Mouse (Mus musculus) cerebellum, adult 9-10 months (tissue): Measurements from ENCODE around the gene Alg10b.
"Not testable (repeated sequence)": the region's sequence is repeated elsewhere in the genome, so short reads cannot be mapped to it uniquely, and the experiment has no call there.

ENCODE experiments used
- DNase-seq: peaks from one replicate; pipeline ENCODE4 v3.0.0; 2022

Gene Alg10b

DNA sequence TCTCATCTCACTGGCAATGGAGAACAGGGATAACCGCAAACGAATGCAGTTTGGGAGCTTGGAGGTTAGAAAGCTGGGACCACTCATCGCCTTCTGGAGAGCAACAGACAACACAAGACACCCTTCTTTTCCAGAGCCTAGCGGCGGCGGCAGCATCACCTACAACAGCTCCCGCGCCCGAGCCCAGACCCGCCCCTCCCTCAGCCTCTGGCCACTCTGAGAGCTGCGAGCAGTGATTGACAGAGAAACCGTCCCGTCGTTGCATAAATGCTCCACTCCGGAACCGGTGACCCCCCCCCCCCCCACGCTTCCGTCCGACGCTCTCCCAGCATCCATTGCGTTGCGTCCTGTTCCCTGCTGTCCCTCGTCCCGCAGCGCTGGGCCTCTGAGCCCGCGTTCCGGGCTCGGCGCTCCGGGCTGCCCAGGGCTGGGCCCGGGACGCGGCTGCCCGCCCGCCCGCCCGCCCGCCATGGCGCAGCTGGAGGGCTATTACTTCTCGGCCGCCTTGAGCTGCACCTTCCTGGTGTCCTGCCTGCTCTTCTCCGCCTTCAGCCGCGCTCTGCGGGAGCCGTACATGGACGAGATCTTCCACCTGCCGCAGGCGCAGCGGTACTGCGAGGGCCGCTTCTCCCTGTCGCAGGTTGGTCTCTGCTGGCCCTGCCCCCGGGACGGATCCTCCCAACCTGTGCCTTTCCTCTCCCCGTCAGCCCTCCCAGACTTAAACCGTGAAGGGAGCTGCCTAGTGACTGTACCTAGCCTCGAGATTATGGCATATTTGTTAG, at the start of gene Alg10b:
Gene Alg10b, plus strand, starts transcription at position 343 of the 782 bp plus-strand sequence.
- DNase-seq, result peak; percentile 80

- DNase-seq, result not testable (repeated sequence)
Observed at GRCm38 (mm10) chr15:90183108-90183507, 41.0 kb upstream of the Alg10b start.

DNA sequence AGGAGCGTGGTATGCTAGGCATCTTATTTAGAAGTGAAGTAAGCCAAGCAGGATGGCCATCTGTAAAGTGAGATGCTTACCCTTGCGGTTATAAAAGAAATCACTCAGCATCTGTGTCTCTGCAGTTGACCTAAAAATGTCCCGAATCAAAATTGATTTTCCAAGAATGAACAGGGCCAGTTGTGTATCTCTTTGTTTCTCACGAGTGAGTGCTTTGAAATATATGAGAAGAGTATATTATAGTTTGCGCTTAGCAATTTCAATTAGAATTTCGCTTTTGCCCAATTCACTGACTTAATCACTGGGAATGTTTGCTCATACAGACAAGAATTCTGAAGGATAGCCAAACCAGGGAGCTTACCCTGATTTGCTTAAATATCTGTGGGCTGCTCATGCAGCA, 40.6 kb upstream of the Alg10b start:
- DNase-seq, result no peak

DNA sequence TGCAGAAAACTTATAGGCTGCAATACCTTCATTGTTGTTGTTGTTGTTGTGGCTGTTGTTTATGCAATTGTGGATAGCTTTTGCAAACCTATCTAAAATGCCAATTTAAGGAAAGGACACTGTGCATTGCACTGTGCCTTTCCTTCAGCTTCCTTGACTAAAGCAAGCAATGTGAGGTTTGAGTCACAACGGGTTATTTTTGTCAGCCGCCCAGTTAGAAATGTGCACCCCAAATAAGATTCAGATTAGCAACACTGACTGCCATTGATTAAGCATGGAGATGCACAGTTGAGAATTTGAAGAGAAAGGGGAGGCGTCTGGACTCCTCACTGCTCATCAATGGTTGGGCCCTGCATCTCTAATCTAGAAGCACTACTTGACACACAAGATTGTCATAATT, 39.4 kb upstream of the Alg10b start:
- no peak for DNase-seq

GRCm38 (mm10) chr15:90189477-90189876, 34.6 kb upstream of the Alg10b start:
- DNase-seq, result no peak

GRCm38 (mm10) chr15:90213946-90214345, 10.2 kb upstream of the Alg10b start:
- DNase-seq, result no peak

DNA sequence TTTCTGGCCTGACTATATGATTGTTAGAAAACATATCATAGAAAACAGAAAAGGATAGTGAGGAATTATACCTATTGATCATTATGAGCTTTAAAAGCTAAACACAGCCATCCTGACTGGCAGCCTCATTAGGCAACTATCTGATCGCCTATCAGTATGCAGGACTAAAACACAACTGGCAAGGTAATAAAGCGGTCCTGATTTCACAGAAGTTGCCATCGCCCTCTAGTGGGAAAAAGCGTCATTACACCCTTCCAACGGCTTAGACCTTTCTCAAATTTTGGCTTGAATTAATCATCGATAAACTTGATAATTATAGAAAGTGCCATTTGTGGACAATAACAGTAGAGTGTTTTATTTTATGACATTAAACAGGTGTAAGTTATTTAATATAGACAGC, 9.2 kb upstream of the Alg10b start:
- peak; percentile 60 for DNase-seq

- DNase-seq, result peak; percentile 34
Observed at GRCm38 (mm10) chr15:90225058-90225575, 1.0 kb downstream of the Alg10b start.

DNA sequence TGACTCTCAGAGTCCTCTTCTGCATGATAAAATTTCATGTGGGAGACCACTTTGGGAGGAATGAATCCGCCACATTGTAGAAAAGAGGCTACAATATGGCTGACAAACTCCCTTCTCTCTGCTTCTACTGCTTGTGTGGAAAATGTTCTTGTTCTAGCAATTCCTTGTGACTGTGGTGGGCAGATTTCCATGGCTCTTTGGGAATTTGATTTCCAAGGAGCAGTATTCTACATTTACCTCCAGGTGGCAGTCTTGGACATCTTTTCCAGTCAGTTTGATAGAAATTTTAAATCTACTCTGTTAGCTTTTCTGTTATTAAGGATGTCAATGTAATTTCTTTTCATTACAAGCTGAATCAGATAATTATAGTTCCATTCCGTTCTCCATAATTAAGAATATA, 13.5 kb downstream of the Alg10b start:
- DNase-seq, result peak; percentile 23

DNA sequence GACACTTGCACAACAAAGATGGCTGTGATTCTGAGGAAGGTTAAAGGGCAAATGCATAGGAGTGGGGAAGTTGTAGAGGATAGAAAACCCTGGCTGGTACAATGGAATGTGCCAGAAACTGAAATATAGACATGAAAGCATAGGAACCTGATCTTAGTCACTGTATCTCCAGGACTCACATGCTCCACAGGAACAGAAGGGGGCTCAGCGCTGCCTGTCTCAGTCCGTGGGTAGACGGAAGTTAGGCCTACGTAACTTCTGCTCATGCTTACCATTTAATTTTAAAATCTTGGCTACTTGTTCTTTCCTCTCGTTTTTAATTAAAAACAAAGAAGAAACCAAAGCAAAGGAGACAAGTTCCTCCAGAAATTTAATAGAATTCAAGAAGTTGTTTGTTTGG, 20.0 kb downstream of the Alg10b start:
- DNase-seq, result no peak

- no peak for DNase-seq
Observed at GRCm38 (mm10) chr15:90249694-90250093, 25.6 kb downstream of the Alg10b start.

DNA sequence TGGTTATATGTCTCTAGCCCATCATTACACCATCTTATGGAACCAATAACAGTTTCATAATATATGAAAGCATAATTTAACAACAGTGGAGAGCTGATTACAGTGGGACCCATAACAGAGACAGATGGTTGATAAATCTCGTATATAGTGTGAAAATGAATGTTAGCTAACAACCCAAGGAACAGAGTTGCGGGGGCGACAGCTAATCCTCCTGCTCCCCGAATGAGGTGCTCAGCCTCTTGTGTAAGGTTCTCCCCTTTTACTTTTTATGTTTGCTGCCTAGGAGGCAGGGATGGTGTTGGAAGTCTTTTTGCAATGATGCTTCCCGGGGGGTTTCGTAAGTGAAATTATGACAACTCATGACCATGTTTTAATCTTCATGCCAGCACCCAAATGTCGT, 58.8 kb downstream of the Alg10b start:
- no peak for DNase-seq
